Mouse (Mus musculus): ENCODE data around the gene Cfap77.

Cfap77 gene

GRCm38 (mm10) chr2:29046151-29046550 lies 8.7 kb downstream of the Cfap77 start:
- no peak for DNase-seq

- no peak for DNase-seq
Observed at GRCm38 (mm10) chr2:29042124-29042523, 12.7 kb downstream of the Cfap77 start.

GRCm38 (mm10) chr2:29041477-29041768 lies 13.4 kb downstream of the Cfap77 start:
- no peak for DNase-seq

- DNase-seq, result no peak
Observed at GRCm38 (mm10) chr2:29040594-29041476, 14.0 kb downstream of the Cfap77 start.

GRCm38 (mm10) chr2:29039741-29040140 lies 15.1 kb downstream of the Cfap77 start:
- no peak for DNase-seq

- no peak for DNase-seq
Observed at GRCm38 (mm10) chr2:29035698-29036097, 19.2 kb downstream of the Cfap77 start.

- no peak for DNase-seq
Observed at GRCm38 (mm10) chr2:29034542-29035475, 20.1 kb downstream of the Cfap77 start.

- no peak for DNase-seq
Observed at GRCm38 (mm10) chr2:29031951-29032350, 22.9 kb downstream of the Cfap77 start.

GRCm38 (mm10) chr2:29030048-29030734 lies 24.7 kb downstream of the Cfap77 start:
- DNase-seq, result no peak

- no peak for DNase-seq
Observed at GRCm38 (mm10) chr2:29025284-29025683, 29.6 kb downstream of the Cfap77 start.

GRCm38 (mm10) chr2:29023001-29023400 lies 31.9 kb downstream of the Cfap77 start:
- no peak for DNase-seq

- DNase-seq, result no peak
Observed at GRCm38 (mm10) chr2:29021025-29021424, 33.8 kb downstream of the Cfap77 start.

- DNase-seq, result no peak
Observed at GRCm38 (mm10) chr2:29018680-29019079, 36.2 kb downstream of the Cfap77 start.

- no peak for DNase-seq
Observed at GRCm38 (mm10) chr2:29016599-29017587, 38.0 kb downstream of the Cfap77 start.

GRCm38 (mm10) chr2:29012523-29012922 lies 42.3 kb downstream of the Cfap77 start:
- no peak for DNase-seq

- DNase-seq, result no peak
Observed at GRCm38 (mm10) chr2:29007656-29008055, 47.2 kb downstream of the Cfap77 start.

- no peak for DNase-seq
Observed at GRCm38 (mm10) chr2:29006455-29007034, 48.3 kb downstream of the Cfap77 start.

- DNase-seq, result no peak
Observed at GRCm38 (mm10) chr2:29004037-29004436, 50.8 kb downstream of the Cfap77 start.

GRCm38 (mm10) chr2:28998246-28998645 lies 56.6 kb downstream of the Cfap77 start:
- DNase-seq, result no peak

GRCm38 (mm10) chr2:28997161-28997834 lies 57.6 kb downstream of the Cfap77 start:
- DNase-seq, result no peak

- no peak for DNase-seq
Observed at GRCm38 (mm10) chr2:28995436-28995835, 59.4 kb downstream of the Cfap77 start.

Data from lung, adult 18-20 months (tissue).